Mouse (Mus musculus): ENCODE data around the gene V1ra8.
"Not testable (repeated sequence)": the region's sequence is repeated elsewhere in the genome, so short reads cannot be mapped to it uniquely, and the experiment has no call there.

The V1ra8 gene

GRCm38 (mm10) chr6:90202493-90202892 lies at the start of gene V1ra8:
V1ra8 (plus strand) TSS chr6:90202793.
- DNase-seq (ENCODE audit: low spot score), result not testable (repeated sequence)

GRCm38 (mm10) chr6:90160139-90160538 lies 42.5 kb upstream of the V1ra8 start:
- no peak for DNase-seq (ENCODE audit: low spot score)

GRCm38 (mm10) chr6:90174508-90174907 lies 28.1 kb upstream of the V1ra8 start, which contains the start of gene Vmn1r52:
Vmn1r52 (plus strand) TSS chr6:90174808.
- no peak for DNase-seq (ENCODE audit: low spot score)

GRCm38 (mm10) chr6:90224338-90224737 lies 21.7 kb downstream of the V1ra8 start, which contains the start of gene Vmn1r53:
Vmn1r53 (minus strand) TSS chr6:90224438.
- no peak for DNase-seq (ENCODE audit: low spot score)

GRCm38 (mm10) chr6:90232114-90232513 lies 29.5 kb downstream of the V1ra8 start:
- not testable (repeated sequence) for DNase-seq (ENCODE audit: low spot score)

- no peak for DNase-seq (ENCODE audit: low spot score)
Observed at GRCm38 (mm10) chr6:90232681-90233080, 30.1 kb downstream of the V1ra8 start.

GRCm38 (mm10) chr6:90244019-90244418 lies 41.4 kb downstream of the V1ra8 start:
- DNase-seq (ENCODE audit: low spot score), result no peak

GRCm38 (mm10) chr6:90246000-90246399 lies 43.4 kb downstream of the V1ra8 start, which contains the start of gene Vmn1r54:
Vmn1r54 (plus strand) TSS chr6:90246300.
- no peak for DNase-seq (ENCODE audit: low spot score)

Measured in urinary bladder, postnatal 14 days (tissue).